Mouse (Mus musculus): ENCODE data around the gene Mt1.

GRCm38 (mm10) chr8:94178857-94179712, at the start of gene Mt1:
- TF ChIP-seq CTCF (IDR thresholded peaks at IDR 0.05) (no peak), EP300 (IDR thresholded peaks at IDR 0.05) (peak; percentile 94)

Data from lung, postnatal 0 days (tissue).